Mouse (Mus musculus) ES-E14 (cell line): ENCODE measurements around the gene Dynlt1a. TPM values are rescaled to one million over a fixed set of nuclear protein-coding genes. Genes with fewer than 3 reads are reported as not detected.
"Not testable (repeated sequence)": the region's sequence is repeated elsewhere in the genome, so short reads cannot be mapped to it uniquely, and the experiment has no call there.

ENCODE experiments used
- DNase-seq: peaks from one replicate; pipeline ENCODE4 v3.0.0-alpha.2; 2013; ENCODE audit warnings: low read depth, low spot score
- H3K27ac ChIP-seq: 2 replicates; pipeline ENCODE4 v1.5.1; 2012; ENCODE audit warnings: low read depth, mild to moderate bottlenecking, low read length, moderate library complexity, mixed read lengths; ENCODE audit not compliant: poor library complexity, insufficient read depth, severe bottlenecking
- H3K36me3 ChIP-seq: 2 replicates; pipeline ENCODE4 v1.6.1; 2012; ENCODE audit warnings: mild to moderate bottlenecking, low read length, moderate library complexity, mixed read lengths; ENCODE audit not compliant: control insufficient read depth, poor library complexity, insufficient read depth, severe bottlenecking
- H3K4me1 ChIP-seq, 2 experiments: fragments of 150-350 bp in 1 of 2; sonication (generic) in 1 of 2; 2 replicates each; pipeline ENCODE4 v1.6.1; 2012; ENCODE audit warnings: low read length in 2 of 2, mild to moderate bottlenecking in 1 of 2, mixed read lengths in 1 of 2; ENCODE audit not compliant: control insufficient read depth in 2 of 2, insufficient read depth in 2 of 2, poor library complexity in 1 of 2
- H3K4me3 ChIP-seq, 2 experiments: fragments of 150-350 bp in 1 of 2; sonication (generic) in 1 of 2; 2 replicates each; pipeline ENCODE4 v1.5.1; 2012; ENCODE audit warnings: low read length in 2 of 2, low read depth in 1 of 2, mild to moderate bottlenecking in 1 of 2, mixed read lengths in 1 of 2; ENCODE audit not compliant: insufficient read depth in 1 of 2, poor library complexity in 1 of 2, severe bottlenecking in 1 of 2
- H3K9ac ChIP-seq: 2 replicates; pipeline ENCODE4 v1.6.1; 2012; ENCODE audit warnings: low read depth, mild to moderate bottlenecking, low read length, mixed read lengths; ENCODE audit not compliant: poor library complexity, insufficient read depth, severe bottlenecking
- H3K9me3 ChIP-seq: fragments of 150-350 bp; sonication (generic); 2 replicates; pipeline ENCODE4 v1.6.1; 2012; ENCODE audit warnings: low read depth, mild to moderate bottlenecking, low read length; ENCODE audit not compliant: control insufficient read depth, insufficient read depth
- in situ Hi-C, 2 experiments: fragments of 600-800 bp; cut with MboI; formaldehyde crosslinking; loops; one replicate each; pipeline ENCODE4 v1.15.1; 2025; ENCODE audit warnings: low sequenced_read_pairs in 2 of 2, inconsistent platforms in 1 of 2; ENCODE audit not compliant: unreplicated experiment in 2 of 2
- total RNA-seq: library from RNA; depleted of rRNA; stranded (reverse); fragments of 300-350 nt; gene quantifications from 2 replicates; pipeline ENCODE4 v1.2.3, GENCODE M21; 2012; rRNA removed

Gene Dynlt1a
- total RNA-seq: 10.1 and 13.3 TPM in 2 replicates

GRCm38 (mm10) chr17:6317339-6317985 lies at the start of gene Dynlt1a:
Gene Dynlt1a, minus strand, starts transcription at chr17:6317500.
- in situ Hi-C loops, H3K9me3 ChIP-seq, H3K4me1 ChIP-seq, H3K36me3 ChIP-seq, H3K27ac ChIP-seq: not testable (repeated sequence)
- peak; percentile 87 for DNase-seq
- peak within 1 kb of the TSS; percentile 62 to 68 for H3K4me3 ChIP-seq
- peak within 1 kb of the TSS; percentile 43; the same call in 1 of the 2 replicates for H3K9ac ChIP-seq

DNA sequence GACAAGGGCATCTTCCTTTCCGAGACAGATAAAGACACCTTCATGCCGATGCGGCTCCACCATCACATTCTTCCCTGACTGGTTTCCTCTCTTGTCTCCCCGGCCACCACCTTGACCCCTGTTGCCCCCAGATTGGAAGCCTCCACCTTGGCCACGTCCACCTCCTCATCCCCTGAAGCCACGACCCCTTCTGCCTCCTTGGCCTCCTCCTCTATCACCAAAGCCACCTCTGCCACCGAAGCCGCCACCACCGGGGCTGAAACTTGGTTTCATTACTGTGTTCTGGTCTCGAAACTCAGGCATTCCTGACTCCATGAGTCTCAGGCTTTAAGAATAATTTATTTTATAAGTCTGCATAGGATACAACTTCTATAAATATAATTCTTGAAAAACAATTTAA lies 38.0 kb upstream of the Dynlt1a start:
- H3K36me3 ChIP-seq, H3K9me3 ChIP-seq, DNase-seq, in situ Hi-C loops, H3K27ac ChIP-seq, H3K4me1 ChIP-seq, H3K9ac ChIP-seq, H3K4me3 ChIP-seq: not testable (repeated sequence)

- H3K4me3 ChIP-seq, H3K9me3 ChIP-seq, H3K27ac ChIP-seq, in situ Hi-C loops, DNase-seq, H3K4me1 ChIP-seq, H3K36me3 ChIP-seq, H3K9ac ChIP-seq: not testable (repeated sequence)
Observed at GRCm38 (mm10) chr17:6342606-6343294, 25.4 kb upstream of the Dynlt1a start.

DNA sequence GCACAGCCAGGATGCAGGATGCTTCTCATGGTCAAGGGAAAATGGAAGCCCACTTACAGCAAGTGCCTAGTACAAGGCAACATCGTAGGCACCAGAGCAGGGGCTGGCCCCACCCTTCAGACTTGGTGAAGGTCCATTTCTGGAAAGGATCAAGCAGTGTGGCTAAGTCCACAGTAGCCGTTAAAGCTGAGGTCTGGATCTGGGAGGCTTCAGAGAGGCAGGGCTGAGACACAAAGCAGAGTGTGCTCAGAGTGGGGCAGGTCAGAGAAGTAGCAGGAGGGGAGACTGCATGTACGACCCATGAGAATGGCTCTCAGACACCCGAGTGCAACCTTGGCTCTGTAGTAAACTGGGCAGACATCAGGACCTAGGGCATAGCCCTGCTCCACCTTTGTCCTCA lies 11.7 kb upstream of the Dynlt1a start:
- H3K9me3 ChIP-seq, H3K36me3 ChIP-seq, H3K9ac ChIP-seq, in situ Hi-C loops, DNase-seq, H3K4me3 ChIP-seq, H3K4me1 ChIP-seq, H3K27ac ChIP-seq: not testable (repeated sequence)

DNA sequence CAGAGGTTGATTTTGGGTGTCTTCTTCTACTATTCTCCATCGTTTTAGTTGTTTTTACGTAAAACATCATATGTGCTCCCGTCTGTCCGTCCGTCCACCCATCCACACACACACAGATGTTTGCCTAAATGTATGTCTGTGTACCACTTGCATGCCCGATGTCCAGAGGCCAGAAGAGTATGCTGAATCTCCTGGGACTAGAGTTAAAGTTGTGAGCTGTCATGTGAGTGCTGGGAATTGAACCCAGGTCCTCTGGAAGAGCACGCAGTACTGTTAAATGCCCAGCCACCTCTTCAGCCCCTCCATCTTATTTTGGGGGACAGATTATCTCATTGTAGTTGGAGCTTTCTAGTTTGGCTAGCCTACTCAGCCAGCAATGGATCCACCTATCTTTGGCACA lies 10.3 kb upstream of the Dynlt1a start:
- H3K27ac ChIP-seq, H3K9ac ChIP-seq, H3K36me3 ChIP-seq, DNase-seq, H3K9me3 ChIP-seq, H3K4me1 ChIP-seq, H3K4me3 ChIP-seq, in situ Hi-C loops: not testable (repeated sequence)

DNA sequence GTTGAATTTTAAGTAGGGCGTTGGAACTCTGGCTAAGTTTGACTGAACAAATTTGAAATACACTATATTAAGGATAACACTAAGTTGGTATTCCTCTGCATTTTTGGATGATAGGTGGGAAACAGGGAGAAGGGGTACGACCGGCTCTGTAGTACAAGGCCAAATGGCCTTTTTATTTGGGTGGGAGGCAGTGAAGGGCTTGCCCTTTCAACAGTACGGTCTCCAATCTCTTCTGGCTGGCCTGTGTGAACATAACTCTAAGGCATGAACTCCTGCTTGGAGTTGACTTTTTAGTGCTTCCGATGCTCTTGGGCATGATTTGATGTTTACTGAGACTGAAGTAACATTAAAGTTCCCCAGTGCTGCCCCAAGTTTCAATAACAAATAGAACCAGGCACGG lies 8.2 kb upstream of the Dynlt1a start:
- H3K4me3 ChIP-seq, H3K9me3 ChIP-seq, H3K4me1 ChIP-seq, H3K9ac ChIP-seq, H3K36me3 ChIP-seq, in situ Hi-C loops, H3K27ac ChIP-seq, DNase-seq: not testable (repeated sequence)

GRCm38 (mm10) chr17:6325021-6325420 lies 7.7 kb upstream of the Dynlt1a start:
- H3K27ac ChIP-seq, H3K36me3 ChIP-seq, H3K9me3 ChIP-seq, H3K9ac ChIP-seq, DNase-seq, H3K4me1 ChIP-seq, in situ Hi-C loops, H3K4me3 ChIP-seq: not testable (repeated sequence)

DNA sequence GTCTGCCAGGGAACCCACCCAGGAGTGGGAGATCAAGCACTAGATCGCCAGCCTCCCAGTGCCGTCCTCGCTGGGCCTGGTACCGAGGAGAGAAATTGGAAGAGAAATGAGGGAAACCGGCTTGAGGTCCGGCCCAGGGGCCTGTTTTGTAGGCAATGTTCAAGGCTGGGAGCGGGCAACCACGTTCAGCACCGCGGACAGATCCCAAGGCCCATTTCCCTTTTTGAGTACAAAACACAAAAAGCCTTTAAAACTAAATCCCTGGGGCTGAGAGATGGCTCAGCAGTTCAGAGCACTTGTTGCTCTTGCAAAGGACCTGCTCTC lies 4.4 kb upstream of the Dynlt1a start:
- H3K9ac ChIP-seq, H3K4me3 ChIP-seq, H3K27ac ChIP-seq, DNase-seq, in situ Hi-C loops, H3K9me3 ChIP-seq, H3K36me3 ChIP-seq, H3K4me1 ChIP-seq: not testable (repeated sequence)
